Mouse (Mus musculus): ENCODE results near the gene Serpina11.
"Not testable (repeated sequence)": the region's sequence is repeated elsewhere in the genome, so short reads cannot be mapped to it uniquely, and the experiment has no call there.

The Serpina11 gene

GRCm38 (mm10) chr12:103969577-103970116 is 20.1 kb downstream of the Serpina11 start:
- DNase-seq: no peak

- DNase-seq: no peak
Measured at GRCm38 (mm10) chr12:103966761-103967160, 23.0 kb downstream of the Serpina11 start.

- DNase-seq: no peak
Measured at GRCm38 (mm10) chr12:103963288-103963687, 26.5 kb downstream of the Serpina11 start.

- DNase-seq: no peak
Measured at GRCm38 (mm10) chr12:103962860-103963259, 26.9 kb downstream of the Serpina11 start.

- DNase-seq: no peak
Measured at GRCm38 (mm10) chr12:103962337-103962736, 27.4 kb downstream of the Serpina11 start.

GRCm38 (mm10) chr12:103961716-103962115 is 28.0 kb downstream of the Serpina11 start:
- DNase-seq: no peak

- no peak for DNase-seq
Measured at GRCm38 (mm10) chr12:103958798-103959197, 31.0 kb downstream of the Serpina11 start, which contains the start of gene Serpina1e. Gene Serpina1e (minus strand): TSS chr12:103958975.

- DNase-seq: not testable (repeated sequence)
Measured at GRCm38 (mm10) chr12:103956555-103956954, 33.2 kb downstream of the Serpina11 start.

- DNase-seq: not testable (repeated sequence)
Measured at GRCm38 (mm10) chr12:103952972-103953371, 36.8 kb downstream of the Serpina11 start.

- no peak for DNase-seq
Measured at GRCm38 (mm10) chr12:103946243-103946642, 43.5 kb downstream of the Serpina11 start.

All from thymus, postnatal 4 days (tissue).